Mouse (Mus musculus) hindbrain, postnatal 0 days (tissue): ENCODE results near the gene Acads. TPM values are rescaled to one million over a fixed set of nuclear protein-coding genes. Genes with fewer than 3 reads are reported as not detected.
"Not testable (repeated sequence)": the region's sequence is repeated elsewhere in the genome, so short reads cannot be mapped to it uniquely, and the experiment has no call there.

Experiments used
- ATAC-seq: fragments of 200-750 bp; cut with Nextera tagmentation; 2 replicates; pipeline ENCODE4 v1.8.0; 2017; ENCODE audit warnings: mild to moderate bottlenecking, moderate TSS enrichment, moderate library complexity
- DNase-seq: peaks from one replicate; pipeline ENCODE4 v3.0.0-alpha.2; 2015; ENCODE audit warnings: low spot score
- H3K27ac ChIP-seq: fragments of 300-500 bp; sonication (generic); 2 replicates; pipeline ENCODE4 v1.5.1; 2014; ENCODE audit warnings: mild to moderate bottlenecking
- H3K27me3 ChIP-seq: fragments of 300-500 bp; sonication (generic); 2 replicates; pipeline ENCODE4 v1.6.1; 2014; ENCODE audit warnings: low read length, mixed read lengths; ENCODE audit not compliant: insufficient read depth
- H3K36me3 ChIP-seq: fragments of 300-500 bp; sonication (generic); 2 replicates; pipeline ENCODE4 v1.6.1; 2014; ENCODE audit warnings: low read length, mixed read lengths; ENCODE audit not compliant: insufficient read depth
- H3K4me1 ChIP-seq: fragments of 300-500 bp; sonication (generic); 2 replicates; pipeline ENCODE4 v1.6.1; 2014; ENCODE audit warnings: antibody characterized with exemption, low read length, mixed read lengths; ENCODE audit not compliant: insufficient read depth
- H3K4me2 ChIP-seq: fragments of 300-500 bp; sonication (generic); 2 replicates; pipeline ENCODE4 v1.6.1; 2014; ENCODE audit warnings: low read depth, mild to moderate bottlenecking, low read length, moderate library complexity, mixed read lengths
- H3K4me3 ChIP-seq: fragments of 300-500 bp; sonication (generic); 2 replicates; pipeline ENCODE4 v1.5.1; 2014; ENCODE audit warnings: low read length
- H3K9ac ChIP-seq: fragments of 300-500 bp; sonication (generic); replicated peaks from 2 replicates; pipeline ENCODE4 v1.6.1; 2014; ENCODE audit warnings: mild to moderate bottlenecking, low read length, moderate library complexity, mixed read lengths
- H3K9me3 ChIP-seq: fragments of 300-500 bp; sonication (generic); 2 replicates; pipeline ENCODE4 v1.6.1; 2016; ENCODE audit warnings: low read length, mixed read lengths
- CTCF ChIP-seq: IDR thresholded peaks from 2 replicates; pipeline ENCODE4 v1.5.1; 2016; ENCODE audit warnings: antibody characterized with exemption, control low read depth, low read depth
- WGBS: fragments of 180-500 bp; shearing (Covaris S2); extraction: QIAGEN DNeasy Blood & Tissue Kit; methylation state at CpG from one replicate; pipeline ENCODE4 v1.1.7; 2014; 5-methylcytosine and 5-hydroxymethylcytosine counted together
- polyA plus RNA-seq: library from polyadenylated mRNA; unstranded; fragments of >200 nt; fragmentation: Nextera tagmentation; extraction: Ambion mirVana; gene quantifications from 2 replicates; pipeline ENCODE4 v1.2.1, GENCODE M21; 2015
- total RNA-seq: library from RNA; depleted of rRNA; stranded (reverse); fragments of >200 nt; gene quantifications from 2 replicates; pipeline ENCODE4 v1.2.3, GENCODE M21; 2014

The Acads gene
- total and polyA plus RNA-seq, 2 experiments from 2014 or later, result 22.1 to 32.5 TPM

- Histone ChIP-seq H3K27ac (no peak overlapping the region), H3K36me3 (no peaks in the 10 kb centered on the region; the same call in 1 of the 2 replicates), H3K27me3 (no peaks in the 10 kb centered on the region), H3K4me1 (no peaks in the 10 kb centered on the region), H3K9me3 (no peaks in the 10 kb centered on the region), H3K9ac (no peak overlapping the region), H3K4me2 (no peak overlapping the region), H3K4me3 (no peak overlapping the region)
- WGBS, result 93% methylated on average over 8 of the region's 8 CpGs
- ATAC-seq, result no peak
- DNase-seq, result no peak
- TF ChIP-seq CTCF, result no peak
These were observed 4.6 kb downstream of the Acads start for GRCm38 (mm10) chr5:115114501-115114900.

GRCm38 (mm10) chr5:115113244-115113643, 5.9 kb downstream of the Acads start:
- Histone ChIP-seq H3K36me3 (no peaks in the 10 kb centered on the region; the same call in 1 of the 2 replicates), H3K27ac (no peak overlapping the region), H3K9ac (no peak overlapping the region), H3K4me3 (no peak overlapping the region), H3K27me3 (no peaks in the 10 kb centered on the region), H3K4me1 (no peaks in the 10 kb centered on the region), H3K4me2 (no peak overlapping the region), H3K9me3 (no peaks in the 10 kb centered on the region)
- no peak for DNase-seq
- 92% methylated on average over 12 of the region's 12 CpGs for WGBS
- no peak for ATAC-seq
- TF ChIP-seq CTCF, result no peak

GRCm38 (mm10) chr5:115111156-115111555, 8.0 kb downstream of the Acads start:
- H3K27ac ChIP-seq, result no peak overlapping the region
- H3K4me2 ChIP-seq, result no peak overlapping the region
- no peaks in the 10 kb centered on the region for H3K4me1 ChIP-seq
- H3K36me3 ChIP-seq, result no peaks in the 10 kb centered on the region; the same call in 1 of the 2 replicates
- 73% methylated on average over 8 of the region's 8 CpGs for WGBS
- peak; percentile 40; the same call in 1 of the 2 replicates for ATAC-seq
- no peak for TF ChIP-seq CTCF
- H3K4me3 ChIP-seq, result no peak overlapping the region
- no peak overlapping the region for H3K9ac ChIP-seq
- no peaks in the 10 kb centered on the region for H3K9me3 ChIP-seq
- no peaks in the 10 kb centered on the region for H3K27me3 ChIP-seq
- no peak for DNase-seq

- H3K36me3 ChIP-seq, H3K9me3 ChIP-seq, H3K4me2 ChIP-seq, DNase-seq, H3K27ac ChIP-seq, H3K9ac ChIP-seq, ATAC-seq, H3K4me1 ChIP-seq, H3K27me3 ChIP-seq, H3K4me3 ChIP-seq: not testable (repeated sequence)
- WGBS, result 96% methylated on average over 23 of the region's 23 CpGs
These were observed 15.9 kb downstream of the Acads start for GRCm38 (mm10) chr5:115103253-115103652.

GRCm38 (mm10) chr5:115102231-115102630, 16.9 kb downstream of the Acads start:
- Histone ChIP-seq H3K4me1 (no peaks in the 10 kb centered on the region), H3K9ac (no peak overlapping the region), H3K9me3 (no peaks in the 10 kb centered on the region), H3K27me3 (no peaks in the 10 kb centered on the region), H3K4me3 (no peak overlapping the region), H3K27ac (no peak overlapping the region), H3K36me3 (peaks cover 10% of the 10 kb centered on the region; the same call in 1 of the 2 replicates), H3K4me2 (no peak overlapping the region)
- DNase-seq (no peak), ATAC-seq (no peak)
- WGBS, result 87% methylated on average over 2 of the region's 2 CpGs
- TF ChIP-seq CTCF, result no peak

DNA sequence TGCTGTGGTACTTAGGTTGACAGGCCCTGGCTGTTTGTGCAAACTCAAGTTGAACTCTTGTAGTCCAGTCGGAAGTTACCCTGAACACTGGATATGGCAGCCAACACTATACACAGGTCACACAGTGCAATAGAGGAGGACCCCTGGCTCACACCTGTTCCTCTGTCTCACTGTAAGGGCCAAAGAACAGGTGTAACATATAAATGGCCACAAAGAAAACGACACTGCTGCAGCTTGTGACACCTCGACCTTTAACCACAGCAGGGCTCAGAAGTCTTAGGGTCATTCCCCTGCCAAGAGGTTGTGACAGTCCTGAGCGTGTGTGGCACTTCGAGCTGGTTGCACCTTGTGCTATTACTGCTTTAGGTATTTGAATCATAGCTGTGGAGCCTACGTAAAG, 18.7 kb downstream of the Acads start:
- no peak for TF ChIP-seq CTCF
- H3K36me3 ChIP-seq, result peaks cover 28% of the 10 kb centered on the region
- DNase-seq (no peak), ATAC-seq (no peak)
- no peak overlapping the region for H3K27ac ChIP-seq
- no peak overlapping the region for H3K9ac ChIP-seq
- H3K4me3 ChIP-seq, result no peak overlapping the region
- H3K9me3 ChIP-seq, result no peaks in the 10 kb centered on the region
- no peaks in the 10 kb centered on the region for H3K4me1 ChIP-seq
- no peak overlapping the region for H3K4me2 ChIP-seq
- H3K27me3 ChIP-seq, result no peaks in the 10 kb centered on the region
- 87% methylated on average over 6 of the region's 6 CpGs for WGBS

- 84% methylated on average over 9 of the region's 9 CpGs for WGBS
- no peak overlapping the region for H3K9ac ChIP-seq
- no peak overlapping the region for H3K27ac ChIP-seq
- H3K9me3 ChIP-seq, result no peaks in the 10 kb centered on the region
- DNase-seq (no peak), ATAC-seq (no peak)
- H3K4me3 ChIP-seq, result no peak overlapping the region
- H3K4me2 ChIP-seq, result no peak overlapping the region
- H3K27me3 ChIP-seq, result no peaks in the 10 kb centered on the region
- no peaks in the 10 kb centered on the region for H3K4me1 ChIP-seq
- no peak for TF ChIP-seq CTCF
- peaks cover 32% of the 10 kb centered on the region for H3K36me3 ChIP-seq
These were observed 19.2 kb downstream of the Acads start for GRCm38 (mm10) chr5:115099991-115100390.
